In genomic region chr19:44023066-44023465, GRCm38 (mm10) we compare ENCODE assay signal across 10 mouse cellular contexts. TPM values are rescaled to one million over a fixed set of nuclear protein-coding genes. Genes with fewer than 3 reads are reported as not detected.
DNase-seq lines count a peak whose midpoint lies in the region; ATAC-seq and TF ChIP-seq lines count a peak whose summit lies in the region.
"Had no signal": no experiment of that assay in that cellular context is flagged by ENCODE, and none has a peak within 500 bp of the region (broad histone marks: within the 10 kb centered on the region; RNA-seq: fewer than 3 reads in every experiment).

No protein-coding gene starts in this region.

- CTCF ChIA-PET in Patski (lab: Charles Lee) = no interaction called here

- no peaks in the 10 kb centered on the region for H3K36me3 ChIP-seq in ES-Bruce4 (ENCODE audit: control insufficient read depth, insufficient read depth, low read length, poor library complexity, severe bottlenecking)
- H3K36me3 ChIP-seq: embryonic facial prominence, embryonic 15.5 days had no signal

- peak; percentile 22 to 42 for DNase-seq in kidney, postnatal 4 days
- no peak for DNase-seq in kidney, postnatal 14 days
- DNase-seq in Patski (ENCODE audit: low read depth, low spot score) = no peak
- peak; percentile 14 for DNase-seq in mesoderm, embryonic 11.5 days (ENCODE audit: low read depth, low spot score)
- no peak for DNase-seq in cerebellum, adult 9-10 months
- no peak for DNase-seq in left cerebral cortex, adult 8-10 months (ENCODE audit: low spot score in 2 of 2)
- DNase-seq: heart, adult 2 months had no signal

- H3K9me3 ChIP-seq in ES-Bruce4 (replicated peaks; ENCODE audit: control insufficient read depth, insufficient read depth, low read length, poor library complexity, severe bottlenecking) = no peaks in the 10 kb centered on the region
- H3K9me3 ChIP-seq: embryonic facial prominence, embryonic 15.5 days had no signal

- H3K27ac ChIP-seq in ES-Bruce4 (ENCODE audit: insufficient read depth, low read length) = no peak overlapping the region
- H3K27ac ChIP-seq: embryonic facial prominence, embryonic 15.5 days; heart, adult 2 months had no signal

- no peak for TF ChIP-seq EP300 in ES-Bruce4 (IDR thresholded peaks at IDR 0.05; ENCODE audit: insufficient read depth, low read depth, low read length)

- no peak for ATAC-seq in Patski
- ATAC-seq: hindbrain, embryonic 16.5 days had no signal

- H3K4me1 ChIP-seq in ES-Bruce4 (ENCODE audit: control insufficient read depth, insufficient read depth, low read length) = no peaks in the 10 kb centered on the region
- H3K4me1 ChIP-seq: embryonic facial prominence, embryonic 15.5 days had no signal

- TF ChIP-seq POLR2A in ES-Bruce4 (IDR thresholded peaks at IDR 0.05; ENCODE audit: insufficient read depth, low read length) = no peak

- no peak overlapping the region for H3K4me3 ChIP-seq in ES-Bruce4 (ENCODE audit: low read depth, low read length)
- H3K4me3 ChIP-seq: embryonic facial prominence, embryonic 15.5 days; heart, adult 2 months had no signal

- H3K27me3 ChIP-seq in ES-Bruce4 (ENCODE audit: control insufficient read depth, insufficient read depth, low read length, poor library complexity, severe bottlenecking) (no peaks in the 10 kb centered on the region), Patski (no peaks in the 10 kb centered on the region)
- H3K27me3 ChIP-seq: embryonic facial prominence, embryonic 15.5 days had no signal

- in situ Hi-C loops in Patski (cut with MboI; ENCODE audit: low pct_unique_long_range_greater_than_20kb) = no loop called here

- TF ChIP-seq CTCF in ES-Bruce4 (IDR thresholded peaks at IDR 0.05; ENCODE audit: low read depth, low read length) (peak; percentile 57), Patski (IDR thresholded peaks at IDR 0.05) (peak; percentile 41)

- no peak overlapping the region for H3K9ac ChIP-seq in ES-Bruce4 (ENCODE audit: low read depth, poor library complexity, severe bottlenecking)
- H3K9ac ChIP-seq: embryonic facial prominence, embryonic 15.5 days had no signal

- POLR2A ChIA-PET in Patski (lab: Charles Lee) = no interaction called here

RNA-seq across cellular contexts. Expression of gene Cyp2c23, which starts 5.9 kb away (rescaled TPM):
- polyA plus RNA-seq in ES-Bruce4 (2011; ENCODE audit: insufficient read depth, insufficient read length, low read depth, missing spikeins) = 0.31 TPM in 1 of 2 replicates, not detected in the other
- 0.58 TPM for polyA plus RNA-seq in Patski (2021)
- total RNA-seq in left cerebral cortex, adult 8-10 months (2022) = under 1 TPM in 3 of 4 experiments, not detected in 1; 0.20 to 0.32 (median 0.28) TPM
- total RNA-seq: heart, adult 2 months had no signal
- polyA plus RNA-seq: embryonic facial prominence, embryonic 15.5 days; heart, adult 2 months; hindbrain, embryonic 16.5 days had no signal

RNA-seq across cellular contexts. Expression of gene Cpn1, which starts 36.7 kb away (rescaled TPM):
- polyA plus RNA-seq in ES-Bruce4 (2011; ENCODE audit: insufficient read depth, insufficient read length, low read depth, missing spikeins) (0.78 and 1.2 TPM in 2 replicates), Patski (2021) (0.30 TPM)
- under 1 TPM in 3 of 4 experiments, not detected in 1; 0.25 to 0.63 (median 0.53) TPM for total RNA-seq in left cerebral cortex, adult 8-10 months (2022)

RNA-seq across cellular contexts. Expression of gene Erlin1, which starts 46.5 kb away (rescaled TPM):
- polyA plus RNA-seq in ES-Bruce4 (2011; ENCODE audit: insufficient read depth, insufficient read length, low read depth, missing spikeins) (23.2 and 28.0 TPM in 2 replicates), Patski (2021) (32.6 TPM)
- total RNA-seq in left cerebral cortex, adult 8-10 months (2022) = 10 to 100 TPM; 23.2 to 26.1 (median 25.1) TPM

Comparison
In these comparisons a context has a peak if more than half of its experiments do, and no peak if none do; other contexts are left out.
1. DNase-seq: peak in kidney, postnatal 4 days (2 of 2) and mesoderm, embryonic 11.5 days (single experiment); none in kidney, postnatal 14 days (single experiment), Patski (single experiment), cerebellum, adult 9-10 months (single experiment) and left cerebral cortex, adult 8-10 months (0 of 2).